Mouse (Mus musculus) hindbrain, embryonic 15.5 days (tissue): Measurements from ENCODE around the gene Myo16. TPM values are rescaled to one million over a fixed set of nuclear protein-coding genes. Genes with fewer than 3 reads are reported as not detected.

Experiments
- ATAC-seq: fragments of 200-750 bp; cut with Nextera tagmentation; 2 replicates; pipeline ENCODE4 v1.8.0; 2017; ENCODE audit warnings: low read depth, moderate number of reproducible peaks, moderate TSS enrichment; ENCODE audit not compliant: low FRiP score
- H3K27ac ChIP-seq: fragments of 300-500 bp; sonication (generic); replicated peaks from 2 replicates; pipeline ENCODE4 v1.5.1; 2015; ENCODE audit warnings: mild to moderate bottlenecking, inconsistent platforms
- H3K27me3 ChIP-seq: fragments of 300-500 bp; sonication (generic); 2 replicates; pipeline ENCODE4 v1.6.1; 2015; ENCODE audit warnings: control low read depth, inconsistent platforms
- H3K36me3 ChIP-seq: fragments of 300-500 bp; sonication (generic); 2 replicates; pipeline ENCODE4 v1.6.1; 2015; ENCODE audit warnings: control low read depth, inconsistent platforms
- H3K4me1 ChIP-seq: fragments of 300-500 bp; sonication (generic); replicated peaks from 2 replicates; pipeline ENCODE4 v1.6.1; 2015; ENCODE audit warnings: control low read depth, inconsistent platforms
- H3K4me2 ChIP-seq: fragments of 300-500 bp; sonication (generic); 2 replicates; pipeline ENCODE4 v1.6.1; 2015; ENCODE audit warnings: moderate library complexity, mild to moderate bottlenecking, inconsistent platforms
- H3K4me3 ChIP-seq: fragments of 300-500 bp; sonication (generic); 2 replicates; pipeline ENCODE4 v1.5.1; 2015; ENCODE audit warnings: mild to moderate bottlenecking, inconsistent platforms
- H3K9ac ChIP-seq: fragments of 300-500 bp; sonication (generic); 2 replicates; pipeline ENCODE4 v1.6.1; 2015; ENCODE audit warnings: inconsistent platforms
- H3K9me3 ChIP-seq: fragments of 300-500 bp; sonication (generic); 2 replicates; pipeline ENCODE4 v1.6.1; 2016; ENCODE audit warnings: control low read depth, inconsistent platforms
- WGBS: fragments of 180-500 bp; shearing (Covaris S2); methylation state at CpG from one replicate; pipeline ENCODE4 v1.1.7; 2015; 5-methylcytosine and 5-hydroxymethylcytosine counted together
- polyA plus RNA-seq: library from polyadenylated mRNA; unstranded; fragments of >200 nt; fragmentation: Nextera tagmentation; extraction: Ambion mirVana; gene quantifications from 2 replicates; pipeline ENCODE4 v1.2.1, GENCODE M21; 2015

Gene Myo16
- polyA plus RNA-seq, 1 experiment from 2014 or later = 5.5 TPM

GRCm38 (mm10) chr8:10640176-10640810 is 486.6 kb downstream of the Myo16 start:
- no peak overlapping the region for H3K27ac ChIP-seq
- H3K9ac ChIP-seq = no peak overlapping the region
- WGBS = 81% methylated on average over 9 of the region's 9 CpGs
- H3K9me3 ChIP-seq = no peaks in the 10 kb centered on the region
- no peak overlapping the region for H3K4me3 ChIP-seq
- ATAC-seq = no peak
- no peaks in the 10 kb centered on the region for H3K36me3 ChIP-seq
- H3K4me1 ChIP-seq = peaks cover 4% of the 10 kb centered on the region; the same call in 1 of the 2 replicates
- H3K27me3 ChIP-seq = no peaks in the 10 kb centered on the region
- no peak overlapping the region for H3K4me2 ChIP-seq

DNA sequence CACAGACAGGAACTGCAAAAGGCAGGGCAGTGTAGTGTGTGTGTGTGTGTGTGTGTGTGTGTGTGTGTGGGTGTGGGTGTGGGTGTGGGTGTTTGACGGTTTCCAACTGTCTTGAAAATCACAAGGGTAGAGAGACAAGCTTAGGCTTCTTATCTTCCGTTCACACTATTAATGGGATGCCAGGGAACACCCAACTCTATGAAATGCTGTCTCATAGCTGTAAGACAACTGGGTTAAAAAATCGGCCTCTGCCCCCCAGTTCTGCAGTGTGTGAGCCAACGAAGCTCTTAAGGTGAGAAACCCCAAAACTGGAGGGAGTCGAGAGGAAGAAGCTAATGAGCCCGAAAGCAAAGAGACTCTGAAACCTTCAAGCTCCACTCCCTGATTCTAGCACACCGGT is 487.1 kb downstream of the Myo16 start:
- H3K4me2 ChIP-seq = no peak overlapping the region
- WGBS = 82% methylated on average over 7 of the region's 7 CpGs
- H3K9me3 ChIP-seq = no peaks in the 10 kb centered on the region
- no peak overlapping the region for H3K27ac ChIP-seq
- H3K36me3 ChIP-seq = no peaks in the 10 kb centered on the region
- peaks cover 4% of the 10 kb centered on the region; the same call in 1 of the 2 replicates for H3K4me1 ChIP-seq
- H3K9ac ChIP-seq = no peak overlapping the region
- ATAC-seq = no peak
- H3K4me3 ChIP-seq = no peak overlapping the region
- H3K27me3 ChIP-seq = no peaks in the 10 kb centered on the region

DNA sequence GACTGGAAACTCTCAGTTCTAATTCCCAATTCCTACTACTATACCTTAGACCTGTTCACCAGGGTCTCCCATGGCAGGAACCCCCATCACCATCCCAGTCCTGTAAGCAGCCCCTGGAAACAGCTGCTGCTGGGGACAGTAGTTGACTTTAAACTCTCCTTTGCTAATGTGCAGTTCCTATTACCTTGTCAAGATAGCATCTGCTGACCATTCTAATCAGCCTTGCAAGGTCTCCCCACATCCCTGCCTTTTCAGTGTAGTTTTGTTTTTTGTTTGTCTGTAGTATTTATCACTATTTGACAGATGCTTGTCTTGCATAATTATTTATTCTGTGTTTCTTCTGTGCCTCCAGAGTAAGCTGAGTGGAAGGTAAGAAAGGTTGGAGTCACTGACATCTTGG is 487.6 kb downstream of the Myo16 start:
- Histone ChIP-seq H3K36me3 (no peaks in the 10 kb centered on the region), H3K27me3 (no peaks in the 10 kb centered on the region), H3K9ac (no peak overlapping the region), H3K4me3 (no peak overlapping the region), H3K9me3 (no peaks in the 10 kb centered on the region), H3K4me2 (no peak overlapping the region), H3K27ac (no peak overlapping the region), H3K4me1 (peaks cover 4% of the 10 kb centered on the region; the same call in 1 of the 2 replicates)
- ATAC-seq = no peak

DNA sequence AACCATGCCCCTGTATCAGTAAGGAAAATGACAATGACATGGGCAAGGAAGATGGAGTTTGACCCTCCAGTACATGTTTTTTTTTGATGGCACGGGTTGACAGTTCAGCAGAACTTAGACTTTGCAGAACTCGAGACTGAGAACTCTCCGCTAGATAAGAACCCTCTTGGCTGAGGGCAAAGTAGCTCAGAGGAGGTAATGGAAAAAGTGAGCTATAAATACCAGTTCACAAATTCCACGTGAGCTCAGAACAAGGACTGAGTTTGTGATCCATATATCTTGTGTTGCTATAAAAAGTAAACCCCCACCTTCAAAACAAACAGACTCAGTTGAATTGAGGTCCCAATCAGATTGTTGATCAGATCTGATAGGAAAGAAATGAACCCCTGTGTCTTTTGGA is 489.5 kb downstream of the Myo16 start:
- 97% methylated on average over 4 of the region's 4 CpGs for WGBS
- Histone ChIP-seq H3K27me3 (no peaks in the 10 kb centered on the region), H3K36me3 (no peaks in the 10 kb centered on the region), H3K4me1 (peaks cover 4% of the 10 kb centered on the region; the same call in 1 of the 2 replicates), H3K27ac (no peak overlapping the region), H3K4me2 (no peak overlapping the region), H3K9ac (no peak overlapping the region), H3K4me3 (no peak overlapping the region), H3K9me3 (no peaks in the 10 kb centered on the region)
- ATAC-seq = no peak

DNA sequence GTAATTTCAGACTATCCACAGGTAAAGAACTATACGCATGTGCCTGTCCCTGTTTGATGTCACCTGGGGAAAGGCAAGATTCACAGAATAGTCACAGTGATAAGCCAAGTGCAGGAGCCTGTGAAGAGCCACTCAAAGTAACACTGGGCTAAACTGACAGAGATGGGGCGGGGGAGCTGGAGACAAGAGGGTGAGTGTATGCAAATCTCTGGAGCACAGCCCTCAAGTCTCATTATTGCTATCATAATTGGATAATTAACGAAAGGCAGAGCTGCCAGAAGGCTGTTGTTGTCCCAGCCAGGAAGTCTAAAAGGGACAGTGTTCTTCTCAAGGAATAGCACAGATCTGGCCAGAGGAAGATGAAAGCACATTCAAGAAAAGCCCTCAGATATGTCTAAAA is 490.8 kb downstream of the Myo16 start:
- no peaks in the 10 kb centered on the region for H3K36me3 ChIP-seq
- no peak overlapping the region for H3K27ac ChIP-seq
- no peak overlapping the region for H3K9ac ChIP-seq
- no peaks in the 10 kb centered on the region for H3K27me3 ChIP-seq
- 38% methylated on average over 3 of the region's 3 CpGs for WGBS
- H3K4me3 ChIP-seq = no peak overlapping the region
- no peaks in the 10 kb centered on the region for H3K9me3 ChIP-seq
- H3K4me1 ChIP-seq = peaks cover 4% of the 10 kb centered on the region; the same call in 1 of the 2 replicates
- peak; percentile 51; the same call in 1 of the 2 replicates for ATAC-seq
- H3K4me2 ChIP-seq = no peak overlapping the region

GRCm38 (mm10) chr8:10645740-10646139 is 492.0 kb downstream of the Myo16 start:
- ATAC-seq = no peak
- no peaks in the 10 kb centered on the region for H3K9me3 ChIP-seq
- WGBS = 93% methylated on average over 5 of the region's 5 CpGs
- H3K4me3 ChIP-seq = no peak overlapping the region
- H3K27ac ChIP-seq = no peak overlapping the region
- H3K9ac ChIP-seq = no peak overlapping the region
- H3K4me1 ChIP-seq = peaks cover 4% of the 10 kb centered on the region; the same call in 1 of the 2 replicates
- H3K4me2 ChIP-seq = no peak overlapping the region
- H3K36me3 ChIP-seq = no peaks in the 10 kb centered on the region
- no peaks in the 10 kb centered on the region for H3K27me3 ChIP-seq

DNA sequence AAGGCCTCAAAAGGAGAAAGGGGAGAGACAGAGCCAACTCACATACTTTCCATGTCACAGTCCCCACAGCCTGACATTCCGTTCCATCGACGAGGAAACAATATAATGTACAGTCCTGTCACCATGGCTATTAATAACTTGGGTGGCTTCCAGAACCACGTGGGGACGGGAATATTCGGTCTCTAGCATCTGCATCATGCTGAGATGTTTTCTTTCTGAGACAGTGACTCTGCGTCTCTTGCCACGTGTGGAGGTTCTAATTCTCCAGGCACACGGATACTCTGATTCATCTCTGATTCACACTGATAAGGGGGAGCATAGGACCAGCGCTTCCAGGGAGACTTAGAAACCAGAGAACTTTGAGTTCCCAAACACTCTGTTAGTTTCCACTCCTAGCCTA is 492.8 kb downstream of the Myo16 start:
- Histone ChIP-seq H3K4me1 (peaks cover 4% of the 10 kb centered on the region; the same call in 1 of the 2 replicates), H3K27ac (no peak overlapping the region), H3K9me3 (no peaks in the 10 kb centered on the region), H3K4me3 (no peak overlapping the region), H3K4me2 (no peak overlapping the region), H3K36me3 (no peaks in the 10 kb centered on the region), H3K27me3 (no peaks in the 10 kb centered on the region), H3K9ac (no peak overlapping the region)
- ATAC-seq = no peak
- WGBS = 40% methylated on average over 10 of the region's 10 CpGs

GRCm38 (mm10) chr8:10651546-10652315 is 498.0 kb downstream of the Myo16 start:
- Histone ChIP-seq H3K27ac (no peak overlapping the region), H3K4me2 (no peak overlapping the region), H3K27me3 (no peaks in the 10 kb centered on the region), H3K9ac (no peak overlapping the region), H3K4me1 (no peaks in the 10 kb centered on the region), H3K4me3 (no peak overlapping the region), H3K36me3 (no peaks in the 10 kb centered on the region), H3K9me3 (no peaks in the 10 kb centered on the region)
- no peak for ATAC-seq
- 84% methylated on average over 12 of the region's 12 CpGs for WGBS

GRCm38 (mm10) chr8:10653282-10653681 is 499.6 kb downstream of the Myo16 start:
- Histone ChIP-seq H3K27me3 (no peaks in the 10 kb centered on the region), H3K4me2 (no peak overlapping the region), H3K27ac (no peak overlapping the region), H3K9ac (no peak overlapping the region), H3K4me1 (no peaks in the 10 kb centered on the region), H3K36me3 (no peaks in the 10 kb centered on the region), H3K4me3 (no peak overlapping the region), H3K9me3 (no peaks in the 10 kb centered on the region)
- 90% methylated on average over 9 of the region's 9 CpGs for WGBS
- ATAC-seq = no peak

- H3K27ac ChIP-seq = no peak overlapping the region
- no peak overlapping the region for H3K9ac ChIP-seq
- H3K4me2 ChIP-seq = no peak overlapping the region
- no peaks in the 10 kb centered on the region for H3K27me3 ChIP-seq
- ATAC-seq = no peak
- H3K4me1 ChIP-seq = no peaks in the 10 kb centered on the region
- H3K9me3 ChIP-seq = no peaks in the 10 kb centered on the region
- 84% methylated on average over 9 of the region's 9 CpGs for WGBS
- H3K36me3 ChIP-seq = no peaks in the 10 kb centered on the region
- no peak overlapping the region for H3K4me3 ChIP-seq
Observed at GRCm38 (mm10) chr8:10654922-10655518, 501.3 kb downstream of the Myo16 start.

GRCm38 (mm10) chr8:10663770-10664470 is 510.2 kb downstream of the Myo16 start:
- no peaks in the 10 kb centered on the region for H3K36me3 ChIP-seq
- 0 out of 2 replicates have a peak, but pooled peaks have one; percentile 48 for ATAC-seq
- H3K4me1 ChIP-seq = peaks cover 16% of the 10 kb centered on the region
- WGBS = 16% methylated on average over 8 of the region's 8 CpGs
- no peaks in the 10 kb centered on the region for H3K9me3 ChIP-seq
- H3K27ac ChIP-seq = no peak overlapping the region
- no peak overlapping the region for H3K4me3 ChIP-seq
- H3K9ac ChIP-seq = no peak overlapping the region
- no peak overlapping the region for H3K4me2 ChIP-seq
- H3K27me3 ChIP-seq = no peaks in the 10 kb centered on the region
